Mouse (Mus musculus): ENCODE measurements at regions not wholly inside any gene's neighbourhood (a gene's known extent, or its start where the extent isn't known, plus 50 kb on each side); places are given as distances from the start of the nearest gene placed in this dataset.
A peak's percentile ranks its signal among the peaks of the same experiment; 100 is the strongest.

DNA sequence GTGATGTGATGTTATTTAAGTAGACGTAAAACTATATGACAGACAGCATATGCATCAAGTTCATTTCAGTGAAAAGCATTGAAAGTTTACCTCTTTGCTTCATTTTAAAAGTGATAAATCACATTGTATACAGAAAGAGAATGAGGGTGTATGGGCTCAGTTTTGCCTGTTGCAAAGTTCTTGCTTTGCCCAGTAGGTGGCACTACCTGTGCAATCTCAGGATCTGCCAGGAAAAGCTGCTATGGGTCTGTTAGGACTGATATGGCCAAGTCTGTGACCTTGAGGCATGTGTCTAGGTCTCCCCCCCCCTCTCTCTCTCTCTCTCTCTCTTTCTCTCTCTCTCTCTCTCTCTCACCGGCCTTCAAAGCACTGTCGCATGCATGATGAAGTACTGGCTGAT is 701.3 kb downstream of the Rab28 start:
- no peaks in the 10 kb centered on the region for H3K27me3 ChIP-seq (ENCODE audit: control insufficient read depth, insufficient read depth, low read length)
- H3K36me3 ChIP-seq (ENCODE audit: control insufficient read depth, insufficient read depth, low read length) = no peaks in the 10 kb centered on the region
- DNase-seq (ENCODE audit: low spot score) (peak; percentile 7), ATAC-seq (ENCODE audit: low FRiP score, low read depth) (no peak)
- no peak for TF ChIP-seq POLR2A (IDR thresholded peaks at IDR 0.05; ENCODE audit: borderline replicate concordance, extremely low read depth, insufficient read depth, insufficient read length)
- H3K27ac ChIP-seq (replicated peaks; ENCODE audit: low read depth, low read length) = no peak overlapping the region
- H3K4me3 ChIP-seq (replicated peaks; ENCODE audit: low read length) = no peak overlapping the region
- H3K9me3 ChIP-seq (ENCODE audit: control insufficient read depth, low read length) = no peaks in the 10 kb centered on the region
- H3K4me2 ChIP-seq (replicated peaks; ENCODE audit: low read depth, low read length, severe bottlenecking) = no peak overlapping the region
- H3K4me1 ChIP-seq (ENCODE audit: control insufficient read depth, insufficient read depth, low read length) = no peaks in the 10 kb centered on the region
- 60% methylated on average over 3 of the region's 3 CpGs for WGBS
- no peak overlapping the region for H3K9ac ChIP-seq (ENCODE audit: low read depth, low read length, severe bottlenecking)

DNA sequence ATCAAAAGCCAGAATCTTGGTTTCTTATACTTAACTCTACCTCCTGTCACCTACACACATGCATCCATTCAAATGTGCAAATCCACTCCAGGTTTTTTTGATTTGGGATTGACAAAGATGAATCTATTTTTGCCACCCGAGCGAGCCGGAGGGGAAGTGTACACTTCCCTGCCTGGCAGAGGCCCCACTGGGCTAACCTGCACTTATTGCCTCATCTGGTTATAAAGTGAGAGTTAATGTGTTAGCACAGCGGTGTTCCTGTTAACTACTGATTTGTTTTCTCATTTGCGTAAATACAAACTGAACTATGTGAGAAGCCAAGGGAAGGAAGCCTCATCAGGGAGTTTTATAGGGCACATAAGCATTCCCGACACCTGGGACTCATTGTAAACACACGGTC is 721.4 kb downstream of the Rab28 start:
- Histone ChIP-seq H3K27me3 (ENCODE audit: control insufficient read depth, insufficient read depth, low read length) (no peaks in the 10 kb centered on the region), H3K27ac (replicated peaks; ENCODE audit: low read depth, low read length) (no peak overlapping the region), H3K36me3 (ENCODE audit: control insufficient read depth, insufficient read depth, low read length) (no peaks in the 10 kb centered on the region), H3K4me3 (replicated peaks; ENCODE audit: low read length) (no peak overlapping the region), H3K9ac (ENCODE audit: low read depth, low read length, severe bottlenecking) (no peak overlapping the region), H3K9me3 (ENCODE audit: control insufficient read depth, low read length) (no peaks in the 10 kb centered on the region), H3K4me1 (ENCODE audit: control insufficient read depth, insufficient read depth, low read length) (no peaks in the 10 kb centered on the region), H3K4me2 (replicated peaks; ENCODE audit: low read depth, low read length, severe bottlenecking) (no peak overlapping the region)
- DNase-seq (ENCODE audit: low spot score) = no peak
- 20% methylated on average over 7 of the region's 7 CpGs for WGBS
- no peak for ATAC-seq (ENCODE audit: low FRiP score, low read depth)
- no peak for TF ChIP-seq POLR2A (IDR thresholded peaks at IDR 0.05; ENCODE audit: borderline replicate concordance, extremely low read depth, insufficient read depth, insufficient read length)

DNA sequence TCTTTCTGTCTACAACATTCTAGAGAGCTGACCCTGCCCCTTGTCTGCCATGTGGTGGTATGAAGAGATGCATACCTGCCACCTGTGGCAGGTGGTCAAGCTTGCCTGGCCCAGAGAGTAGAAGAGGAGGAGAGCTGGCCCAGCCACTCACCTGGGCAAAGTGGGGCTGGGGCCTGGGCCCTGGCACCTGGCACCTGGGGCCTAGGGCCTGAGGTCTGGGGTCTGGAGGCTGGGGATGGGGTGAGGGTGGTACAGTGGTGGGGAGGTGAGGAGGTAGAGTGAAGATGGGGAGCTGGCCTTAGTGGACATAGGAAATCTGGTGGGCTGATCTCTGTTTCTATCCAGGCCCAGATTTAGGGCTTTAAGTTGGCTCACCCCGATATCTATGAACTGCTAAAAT is 733.1 kb downstream of the Rab28 start:
- DNase-seq (ENCODE audit: low spot score) (no peak), ATAC-seq (ENCODE audit: low FRiP score, low read depth) (no peak)
- H3K4me1 ChIP-seq (ENCODE audit: control insufficient read depth, insufficient read depth, low read length) = no peaks in the 10 kb centered on the region
- no peak overlapping the region for H3K4me2 ChIP-seq (replicated peaks; ENCODE audit: low read depth, low read length, severe bottlenecking)
- TF ChIP-seq POLR2A (IDR thresholded peaks at IDR 0.05; ENCODE audit: borderline replicate concordance, extremely low read depth, insufficient read depth, insufficient read length) = no peak
- 93% methylated on average over 1 of the region's 1 CpGs for WGBS
- no peak overlapping the region for H3K4me3 ChIP-seq (replicated peaks; ENCODE audit: low read length)
- H3K9ac ChIP-seq (ENCODE audit: low read depth, low read length, severe bottlenecking) = no peak overlapping the region
- H3K36me3 ChIP-seq (ENCODE audit: control insufficient read depth, insufficient read depth, low read length) = no peaks in the 10 kb centered on the region
- no peaks in the 10 kb centered on the region for H3K27me3 ChIP-seq (ENCODE audit: control insufficient read depth, insufficient read depth, low read length)
- no peaks in the 10 kb centered on the region for H3K9me3 ChIP-seq (ENCODE audit: control insufficient read depth, low read length)
- no peak overlapping the region for H3K27ac ChIP-seq (replicated peaks; ENCODE audit: low read depth, low read length)

DNA sequence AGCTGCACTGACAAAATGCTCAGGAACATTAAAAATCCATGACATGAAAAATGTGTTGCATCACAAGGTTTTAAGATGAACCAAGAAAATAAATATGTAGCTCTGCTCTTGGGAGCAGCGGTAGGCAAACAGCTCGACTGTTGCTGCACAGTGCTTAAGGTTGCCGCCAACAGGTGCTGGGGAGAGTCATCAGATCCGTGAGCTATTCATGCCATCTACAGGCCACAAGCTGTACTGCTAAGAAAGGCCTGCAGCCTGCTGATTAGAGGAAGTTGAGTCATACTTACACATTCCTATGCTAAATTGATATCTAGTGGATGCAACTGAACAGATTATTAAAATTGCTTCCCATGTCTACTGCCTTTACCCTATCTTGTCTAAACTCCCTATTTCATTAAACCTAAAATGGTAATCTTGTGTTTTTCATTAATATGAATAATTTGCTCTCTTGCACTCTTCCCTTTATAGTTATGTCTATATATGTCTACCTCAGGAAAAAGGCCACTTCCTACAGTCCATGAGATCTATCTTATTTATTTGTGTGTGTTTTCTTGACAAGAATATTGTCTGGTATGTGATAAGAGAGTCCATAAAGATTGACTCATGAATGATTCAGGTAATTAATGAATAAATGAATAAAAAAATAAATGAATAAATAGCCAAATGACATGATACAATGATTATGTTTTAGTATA is 754.9 kb downstream of the Rab28 start:
- no peak overlapping the region for H3K4me3 ChIP-seq (replicated peaks; ENCODE audit: low read length)
- H3K4me2 ChIP-seq (replicated peaks; ENCODE audit: low read depth, low read length, severe bottlenecking) = no peak overlapping the region
- H3K27ac ChIP-seq (replicated peaks; ENCODE audit: low read depth, low read length) = no peak overlapping the region
- no peaks in the 10 kb centered on the region for H3K36me3 ChIP-seq (ENCODE audit: control insufficient read depth, insufficient read depth, low read length)
- H3K9me3 ChIP-seq (ENCODE audit: control insufficient read depth, low read length) = no peaks in the 10 kb centered on the region
- H3K4me1 ChIP-seq (ENCODE audit: control insufficient read depth, insufficient read depth, low read length) = no peaks in the 10 kb centered on the region
- H3K27me3 ChIP-seq (ENCODE audit: control insufficient read depth, insufficient read depth, low read length) = no peaks in the 10 kb centered on the region
- peak; percentile 72 for DNase-seq (ENCODE audit: low spot score)
- WGBS = 4% methylated on average over 4 of the region's 4 CpGs
- no peak overlapping the region for H3K9ac ChIP-seq (ENCODE audit: low read depth, low read length, severe bottlenecking)
- TF ChIP-seq POLR2A (IDR thresholded peaks at IDR 0.05; ENCODE audit: borderline replicate concordance, extremely low read depth, insufficient read depth, insufficient read length) = no peak
- ATAC-seq (ENCODE audit: low FRiP score, low read depth) = peak; percentile 82

DNA sequence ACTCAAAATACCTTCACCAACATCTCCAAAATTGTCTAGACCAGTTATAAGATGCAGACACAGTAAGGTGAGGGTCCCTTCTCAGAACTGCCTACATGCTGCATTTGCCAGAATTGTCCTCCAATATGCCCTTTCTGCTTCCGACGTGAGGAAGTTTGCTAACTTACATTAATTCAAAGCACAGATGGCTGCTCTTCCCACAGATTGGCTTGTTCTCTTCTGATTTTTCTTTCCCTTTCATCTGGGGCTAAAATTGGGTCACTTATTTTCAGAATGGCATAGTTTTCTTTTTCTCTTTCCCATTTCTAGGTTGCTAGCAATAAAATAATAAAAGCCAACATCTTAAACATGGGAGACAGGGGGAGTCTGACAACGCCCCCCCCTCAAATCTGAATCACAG is 778.8 kb downstream of the Rab28 start:
- H3K9me3 ChIP-seq (ENCODE audit: control insufficient read depth, low read length) = no peaks in the 10 kb centered on the region
- no peak overlapping the region for H3K4me3 ChIP-seq (replicated peaks; ENCODE audit: low read length)
- TF ChIP-seq POLR2A (IDR thresholded peaks at IDR 0.05; ENCODE audit: borderline replicate concordance, extremely low read depth, insufficient read depth, insufficient read length) = no peak
- no peaks in the 10 kb centered on the region for H3K27me3 ChIP-seq (ENCODE audit: control insufficient read depth, insufficient read depth, low read length)
- no peak overlapping the region for H3K9ac ChIP-seq (ENCODE audit: low read depth, low read length, severe bottlenecking)
- 77% methylated on average over 3 of the region's 3 CpGs for whole genome bisulfite sequencing
- no peak overlapping the region for H3K4me2 ChIP-seq (replicated peaks; ENCODE audit: low read depth, low read length, severe bottlenecking)
- no peaks in the 10 kb centered on the region for H3K36me3 ChIP-seq (ENCODE audit: control insufficient read depth, insufficient read depth, low read length)
- no peak overlapping the region for H3K27ac ChIP-seq (replicated peaks; ENCODE audit: low read depth, low read length)
- DNase-seq (ENCODE audit: low spot score) = no peak
- ATAC-seq (ENCODE audit: low FRiP score, low read depth) = no peak
- H3K4me1 ChIP-seq (ENCODE audit: control insufficient read depth, insufficient read depth, low read length) = no peaks in the 10 kb centered on the region

Measured in limb, embryonic 14.5 days (tissue).